Mouse (Mus musculus): ENCODE measurements at regions not wholly inside any gene's neighbourhood (a gene's known extent, or its start where the extent isn't known, plus 50 kb on each side); places are given as distances from the start of the nearest gene placed in this dataset.

DNA sequence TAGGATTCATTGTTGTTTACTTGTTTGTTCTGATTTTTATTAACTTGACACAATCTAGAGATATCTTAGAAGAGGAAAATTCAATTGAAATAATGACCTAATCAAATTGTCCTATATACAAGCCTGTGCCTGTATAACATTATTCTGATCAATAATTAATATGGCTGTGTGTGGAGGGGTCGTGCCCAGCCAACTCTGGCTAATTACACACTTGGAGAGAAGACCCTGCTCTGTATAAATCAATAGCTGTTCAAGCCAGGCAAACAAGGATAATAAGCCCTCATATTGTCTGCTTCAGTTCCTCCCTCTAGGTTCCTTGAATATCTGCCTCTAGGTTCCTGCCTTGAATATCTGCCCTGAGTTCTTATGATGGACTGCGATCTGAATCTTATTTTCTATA is 355.5 kb downstream of the Cdh9 start:
- TF ChIP-seq CTCF (IDR thresholded peaks at IDR 0.05 in 2 of 3, conservative IDR thresholded peaks at IDR 0.05 in 1 of 3; ENCODE audit: control insufficient read depth in 1 of 3, insufficient read depth in 1 of 3, low read depth in 2 of 3, low read length in 3 of 3, poor library complexity in 1 of 3, severe bottlenecking in 1 of 3) (no peak), CHD2 (IDR thresholded peaks at IDR 0.05; ENCODE audit: low read length) (no peak), ZC3H11A (IDR thresholded peaks at IDR 0.05; ENCODE audit: low read depth, low read length) (no peak), HCFC1 (IDR thresholded peaks at IDR 0.05; ENCODE audit: low read depth, low read length) (no peak), POLR2A (IDR thresholded peaks at IDR 0.05; ENCODE audit: control insufficient read depth in 1 of 2, insufficient read depth in 1 of 2, low read depth in 1 of 2, low read length in 2 of 2, poor library complexity in 1 of 2) (no peak), JUND (IDR thresholded peaks at IDR 0.05; ENCODE audit: low read depth, low read length) (no peak), SIN3A (IDR thresholded peaks at IDR 0.05; ENCODE audit: low read length) (no peak), KAT2A (conservative IDR thresholded peaks at IDR 0.05; ENCODE audit: low read depth, low read length) (no peak), MYC (IDR thresholded peaks at IDR 0.05; ENCODE audit: low read depth, low read length) (no peak), RCOR1 (IDR thresholded peaks at IDR 0.05; ENCODE audit: low read depth, low read length) (no peak)
